ENCODE assay signal across 8 mouse cellular contexts in genomic region chr10:91181461-91182288, GRCm38 (mm10). TPM values are rescaled to one million over a fixed set of nuclear protein-coding genes. Genes with fewer than 3 reads are reported as not detected.
DNase-seq lines count a peak whose midpoint lies in the region; ATAC-seq lines count a peak whose summit lies in the region.

No protein-coding gene starts in this region.

- DNase-seq in MN1 (ENCODE audit: low spot score) = peak; percentile 99
- peak; percentile 99 for DNase-seq in cerebellum, adult 9-10 months
- DNase-seq in frontal cortex, adult 2 months (ENCODE audit: extremely low spot score in 1 of 2, low spot score in 1 of 2) = peak; percentile 95 to 99
- peak; percentile 100 for DNase-seq in hindbrain, embryonic 11.5 days (ENCODE audit: low spot score)
- DNase-seq in layer of hippocampus, postnatal 10 days (ENCODE audit: low spot score in 2 of 2) = peak; percentile 100
- peak; percentile 99 for DNase-seq in lung, postnatal 10 days
- peak; percentile 100 for DNase-seq in ovary, postnatal 36 days (ENCODE audit: low spot score)
- DNase-seq in thymus, postnatal 25 days = peak; percentile 99

- WGBS in hindbrain, embryonic 11.5 days = under 1% methylated on average over 69 of the region's 69 CpGs

- H3K9ac ChIP-seq in hindbrain, embryonic 11.5 days (ENCODE audit: low read depth, low read length) = peak overlapping the region; percentile 73

- 0 out of 2 replicates have a peak, but pooled peaks cover 3% of the 10 kb centered on the region for H3K4me1 ChIP-seq in hindbrain, embryonic 11.5 days (replicated peaks; ENCODE audit: control insufficient read depth, insufficient read depth, low read length)

- H3K4me2 ChIP-seq in hindbrain, embryonic 11.5 days (replicated peaks; ENCODE audit: low read depth, low read length) = peak overlapping the region; percentile 40

- no peaks in the 10 kb centered on the region for H3K27me3 ChIP-seq in hindbrain, embryonic 11.5 days (ENCODE audit: control insufficient read depth, insufficient read depth, low read length)

- H3K9me3 ChIP-seq in hindbrain, embryonic 11.5 days (ENCODE audit: control insufficient read depth, low read length) = no peaks in the 10 kb centered on the region

- peak overlapping the region; percentile 50 for H3K4me3 ChIP-seq in hindbrain, embryonic 11.5 days (ENCODE audit: low read depth, low read length)

- peak; percentile 93 for ATAC-seq in hindbrain, embryonic 11.5 days (ENCODE audit: low FRiP score)

- no peaks in the 10 kb centered on the region for H3K36me3 ChIP-seq in hindbrain, embryonic 11.5 days (ENCODE audit: control insufficient read depth, insufficient read depth, low read length)

- H3K27ac ChIP-seq in hindbrain, embryonic 11.5 days (ENCODE audit: low read depth, low read length) = peak overlapping the region; percentile 96

RNA-seq across cellular contexts. Expression of gene Tmpo, which starts 0.6 kb away (rescaled TPM):
- 44.1 and 47.8 TPM in 2 replicates for polyA plus RNA-seq in frontal cortex, adult 2 months (2012; rRNA removed)
- 312 and 320 TPM in 2 replicates for polyA plus RNA-seq in hindbrain, embryonic 11.5 days (2014; fragmentation: Nextera tagmentation; extraction: Ambion mirVana)
- total RNA-seq in layer of hippocampus, postnatal 10 days (2021) = 10 to 100 TPM; 45.0 to 53.2 TPM

RNA-seq across cellular contexts. Expression of gene Slc25a3, which starts 57.8 kb away (rescaled TPM):
- 659 and 706 TPM in 2 replicates for polyA plus RNA-seq in frontal cortex, adult 2 months (2012; rRNA removed)
- polyA plus RNA-seq in hindbrain, embryonic 11.5 days (2014; fragmentation: Nextera tagmentation; extraction: Ambion mirVana) = 426 and 455 TPM in 2 replicates
- total RNA-seq in layer of hippocampus, postnatal 10 days (2021) = 100 to 1,000 TPM; 544 to 545 TPM

Comparison
In these comparisons a context has a peak if more than half of its experiments do, and no peak if none do; other contexts are left out.
1. Peak in every context shown above with its lines: DNase-seq, ATAC-seq, H3K4me3 ChIP-seq and H3K27ac ChIP-seq.